Comparison of ENCODE assay signal across 9 mouse cellular contexts in genomic region chr4:140835682-140836081, GRCm38 (mm10). TPM values are rescaled to one million over a fixed set of nuclear protein-coding genes. Genes with fewer than 3 reads are reported as not detected.
DNase-seq lines count a peak whose midpoint lies in the region; ATAC-seq lines count a peak whose summit lies in the region.
"Had no signal": no experiment of that assay in that cellular context is flagged by ENCODE, and none has a peak within 500 bp of the region (broad histone marks: within the 10 kb centered on the region; RNA-seq: fewer than 3 reads in every experiment).

No protein-coding gene starts in this region.

- no peak overlapping the region for H3K9ac ChIP-seq in hindbrain, embryonic 16.5 days (ENCODE audit: low read depth, low read length)
- no peak overlapping the region for H3K9ac ChIP-seq in hindbrain, embryonic 11.5 days (ENCODE audit: low read depth, low read length)
- no peak overlapping the region for H3K9ac ChIP-seq in liver, embryonic 13.5 days
- H3K9ac ChIP-seq in neural tube, embryonic 14.5 days (replicated peaks; ENCODE audit: low read depth, low read length), result no peak overlapping the region

- peaks cover 48% of the 10 kb centered on the region for H3K4me1 ChIP-seq in hindbrain, embryonic 10.5 days (replicated peaks)
- H3K4me1 ChIP-seq in hindbrain, embryonic 16.5 days (ENCODE audit: control insufficient read depth, insufficient read depth, low read depth, low read length), result peaks cover 6% of the 10 kb centered on the region; the same call in 1 of the 2 replicates
- H3K4me1 ChIP-seq in hindbrain, embryonic 11.5 days (replicated peaks; ENCODE audit: control insufficient read depth, insufficient read depth, low read length), result peaks cover 3% of the 10 kb centered on the region
- peaks cover 31% of the 10 kb centered on the region for H3K4me1 ChIP-seq in liver, embryonic 13.5 days (replicated peaks)
- H3K4me1 ChIP-seq in neural tube, embryonic 14.5 days (ENCODE audit: control insufficient read depth, insufficient read depth, low read length), result peaks cover 4% of the 10 kb centered on the region; the same call in 1 of the 2 replicates

- no peak for ATAC-seq in hindbrain, embryonic 16.5 days
- peak; percentile 48 for ATAC-seq in hindbrain, embryonic 11.5 days (ENCODE audit: low FRiP score)
- ATAC-seq in liver, embryonic 13.5 days (ENCODE audit: low read depth), result peak; percentile 80
- 0 out of 2 replicates have a peak, but pooled peaks have one; percentile 36 for ATAC-seq in neural tube, embryonic 14.5 days (ENCODE audit: low read depth)

- no peak overlapping the region for H3K4me2 ChIP-seq in hindbrain, embryonic 16.5 days (ENCODE audit: low read length)
- H3K4me2 ChIP-seq in hindbrain, embryonic 11.5 days (replicated peaks; ENCODE audit: low read depth, low read length), result peak overlapping the region; percentile 5; the same call in 1 of the 2 replicates
- no peak overlapping the region for H3K4me2 ChIP-seq in liver, embryonic 13.5 days
- H3K4me2 ChIP-seq in neural tube, embryonic 14.5 days (ENCODE audit: low read depth, low read length), result no peak overlapping the region

- peak overlapping the region; percentile 22; the same call in 1 of the 2 replicates for H3K4me3 ChIP-seq in hindbrain, embryonic 10.5 days
- H3K4me3 ChIP-seq in hindbrain, embryonic 16.5 days (ENCODE audit: low read length), result no peak overlapping the region
- no peak overlapping the region for H3K4me3 ChIP-seq in hindbrain, embryonic 11.5 days (ENCODE audit: low read depth, low read length)
- no peak overlapping the region for H3K4me3 ChIP-seq in liver, embryonic 13.5 days (replicated peaks)
- no peak overlapping the region for H3K4me3 ChIP-seq in neural tube, embryonic 14.5 days (ENCODE audit: low read depth, low read length)
- H3K4me3 ChIP-seq: erythroblast, embryonic 14.5 days had no signal

- peak; percentile 76 for DNase-seq in hindbrain, embryonic 10.5 days (ENCODE audit: low spot score)
- peak; percentile 82 for DNase-seq in adrenal gland, postnatal 14 days
- DNase-seq in hindbrain, embryonic 11.5 days (ENCODE audit: low spot score), result peak; percentile 82
- DNase-seq in liver, embryonic 13.5 days, result peak; percentile 53
- DNase-seq in spleen, adult 12 weeks (ENCODE audit: low spot score), result no peak
- DNase-seq in heart, postnatal 10 days, result no peak

- 5% methylated on average over 10 of the region's 10 CpGs for WGBS in hindbrain, embryonic 10.5 days
- WGBS in hindbrain, embryonic 16.5 days, result 4% methylated on average over 10 of the region's 10 CpGs
- 2% methylated on average over 10 of the region's 10 CpGs for WGBS in hindbrain, embryonic 11.5 days
- WGBS in liver, embryonic 13.5 days (ENCODE audit: insufficient replicate concordance), result 7% methylated on average over 10 of the region's 10 CpGs
- 3% methylated on average over 9 of the region's 10 CpGs for WGBS in neural tube, embryonic 14.5 days

- no peaks in the 10 kb centered on the region for H3K9me3 ChIP-seq in hindbrain, embryonic 10.5 days
- H3K9me3 ChIP-seq in hindbrain, embryonic 16.5 days (ENCODE audit: control insufficient read depth, low read length), result no peaks in the 10 kb centered on the region
- H3K9me3 ChIP-seq in hindbrain, embryonic 11.5 days (ENCODE audit: control insufficient read depth, low read length), result no peaks in the 10 kb centered on the region
- H3K9me3 ChIP-seq in liver, embryonic 13.5 days (replicated peaks), result no peaks in the 10 kb centered on the region
- H3K9me3 ChIP-seq in neural tube, embryonic 14.5 days (ENCODE audit: control insufficient read depth, low read length), result no peaks in the 10 kb centered on the region

- H3K27me3 ChIP-seq in hindbrain, embryonic 10.5 days (ENCODE audit: insufficient read depth, poor library complexity, severe bottlenecking), result peaks cover 44% of the 10 kb centered on the region
- H3K27me3 ChIP-seq in hindbrain, embryonic 16.5 days (replicated peaks; ENCODE audit: control insufficient read depth, insufficient read depth, low read length), result no peaks in the 10 kb centered on the region
- H3K27me3 ChIP-seq in hindbrain, embryonic 11.5 days (ENCODE audit: control insufficient read depth, insufficient read depth, low read length), result no peaks in the 10 kb centered on the region
- peaks cover 50% of the 10 kb centered on the region for H3K27me3 ChIP-seq in liver, embryonic 13.5 days
- no peaks in the 10 kb centered on the region for H3K27me3 ChIP-seq in neural tube, embryonic 14.5 days (ENCODE audit: control insufficient read depth, insufficient read depth, low read length)

- H3K27ac ChIP-seq in hindbrain, embryonic 10.5 days, result 0 out of 2 replicates have a peak overlapping the region, but pooled peaks have one; percentile 0
- H3K27ac ChIP-seq in hindbrain, embryonic 16.5 days (ENCODE audit: low read depth, low read length), result no peak overlapping the region
- no peak overlapping the region for H3K27ac ChIP-seq in hindbrain, embryonic 11.5 days (ENCODE audit: low read depth, low read length)
- no peak overlapping the region for H3K27ac ChIP-seq in liver, embryonic 13.5 days
- no peak overlapping the region for H3K27ac ChIP-seq in neural tube, embryonic 14.5 days (ENCODE audit: low read depth, low read length)

- no peaks in the 10 kb centered on the region for H3K36me3 ChIP-seq in hindbrain, embryonic 10.5 days
- no peaks in the 10 kb centered on the region for H3K36me3 ChIP-seq in hindbrain, embryonic 16.5 days (ENCODE audit: control insufficient read depth, insufficient read depth, low read length)
- H3K36me3 ChIP-seq in hindbrain, embryonic 11.5 days (ENCODE audit: control insufficient read depth, insufficient read depth, low read length), result no peaks in the 10 kb centered on the region
- no peaks in the 10 kb centered on the region for H3K36me3 ChIP-seq in liver, embryonic 13.5 days
- no peaks in the 10 kb centered on the region for H3K36me3 ChIP-seq in neural tube, embryonic 14.5 days (ENCODE audit: control insufficient read depth, insufficient read depth, low read length)

- intact Hi-C loops in heart, postnatal 10 days (cut with DNase I), result no loop called here

RNA-seq across cellular contexts. Expression of gene Padi1, which starts 9.9 kb away (rescaled TPM):
- 0.07 TPM in 2 replicates for polyA plus RNA-seq in hindbrain, embryonic 10.5 days (2016; fragmentation: Nextera tagmentation; extraction: Ambion mirVana)
- polyA plus RNA-seq in hindbrain, embryonic 16.5 days (2015; fragmentation: Nextera tagmentation; extraction: Ambion mirVana), result not detected in 2 replicates
- not detected in 2 replicates for total RNA-seq in adrenal gland, postnatal 14 days (2021)
- 0.05 and 0.08 TPM in 2 replicates for polyA plus RNA-seq in hindbrain, embryonic 11.5 days (2014; fragmentation: Nextera tagmentation; extraction: Ambion mirVana)
- 0.03 and 0.06 TPM in 2 replicates for polyA plus RNA-seq in liver, embryonic 13.5 days (2015; fragmentation: Nextera tagmentation; extraction: Ambion mirVana)
- 0.12 TPM in 1 of 2 replicates, not detected in the other for polyA plus RNA-seq in neural tube, embryonic 14.5 days (2014; fragmentation: Nextera tagmentation; extraction: Ambion mirVana)
- not detected for total RNA-seq in heart, postnatal 10 days (2021)
- polyA plus RNA-seq: erythroblast, embryonic 14.5 days had no signal

RNA-seq across cellular contexts. Expression of gene Padi3, which starts 25.2 kb away (rescaled TPM):
- polyA plus RNA-seq in hindbrain, embryonic 10.5 days (2016; fragmentation: Nextera tagmentation; extraction: Ambion mirVana), result 0.08 and 0.10 TPM in 2 replicates
- polyA plus RNA-seq in hindbrain, embryonic 16.5 days (2015; fragmentation: Nextera tagmentation; extraction: Ambion mirVana), result 0.05 TPM in 1 of 2 replicates, not detected in the other
- not detected in 2 replicates for total RNA-seq in adrenal gland, postnatal 14 days (2021)
- not detected in 2 replicates for polyA plus RNA-seq in hindbrain, embryonic 11.5 days (2014; fragmentation: Nextera tagmentation; extraction: Ambion mirVana)
- 0.21 and 0.23 TPM in 2 replicates for polyA plus RNA-seq in liver, embryonic 13.5 days (2015; fragmentation: Nextera tagmentation; extraction: Ambion mirVana)
- not detected in 2 replicates for polyA plus RNA-seq in neural tube, embryonic 14.5 days (2014; fragmentation: Nextera tagmentation; extraction: Ambion mirVana)
- total RNA-seq in heart, postnatal 10 days (2021), result under 1 TPM; 0.12 TPM
- polyA plus RNA-seq: erythroblast, embryonic 14.5 days had no signal

Comparison
In these comparisons a context has a peak if more than half of its experiments do, and no peak if none do; other contexts are left out.
1. DNase-seq: peak in hindbrain, embryonic 10.5 days (single experiment), adrenal gland, postnatal 14 days (single experiment), hindbrain, embryonic 11.5 days (single experiment) and liver, embryonic 13.5 days (single experiment); none in spleen, adult 12 weeks (single experiment) and heart, postnatal 10 days (0 of 2).